Mouse (Mus musculus): ENCODE measurements around the gene Plekha5.
"Not testable (repeated sequence)": the region's sequence is repeated elsewhere in the genome, so short reads cannot be mapped to it uniquely, and the experiment has no call there.

The Plekha5 gene

GRCm38 (mm10) chr6:140576961-140577821 lies 153.3 kb downstream of the Plekha5 start:
- no peak for DNase-seq (ENCODE audit: low spot score)

- no peak for DNase-seq (ENCODE audit: low spot score)
Observed at GRCm38 (mm10) chr6:140577822-140578170, 153.9 kb downstream of the Plekha5 start.

GRCm38 (mm10) chr6:140578985-140579384 lies 155.1 kb downstream of the Plekha5 start:
- DNase-seq (ENCODE audit: low spot score), result not testable (repeated sequence)

- no peak for DNase-seq (ENCODE audit: low spot score)
Observed at GRCm38 (mm10) chr6:140580170-140580569, 156.3 kb downstream of the Plekha5 start.

GRCm38 (mm10) chr6:140586714-140587259 lies 162.9 kb downstream of the Plekha5 start:
- no peak for DNase-seq (ENCODE audit: low spot score)

GRCm38 (mm10) chr6:140591331-140591730 lies 167.5 kb downstream of the Plekha5 start:
- DNase-seq (ENCODE audit: low spot score), result no peak

GRCm38 (mm10) chr6:140592713-140593112 lies 168.9 kb downstream of the Plekha5 start:
- no peak for DNase-seq (ENCODE audit: low spot score)

- DNase-seq (ENCODE audit: low spot score), result no peak
Observed at GRCm38 (mm10) chr6:140593420-140594170, 169.7 kb downstream of the Plekha5 start.

GRCm38 (mm10) chr6:140595551-140595950 lies 171.7 kb downstream of the Plekha5 start:
- DNase-seq (ENCODE audit: low spot score), result not testable (repeated sequence)

- peak; percentile 65 for DNase-seq (ENCODE audit: low spot score)
Observed at GRCm38 (mm10) chr6:140597381-140598329, 173.8 kb downstream of the Plekha5 start.

- peak; percentile 32 for DNase-seq (ENCODE audit: low spot score)
Observed at GRCm38 (mm10) chr6:140598516-140598915, 174.7 kb downstream of the Plekha5 start.

- no peak for DNase-seq (ENCODE audit: low spot score)
Observed at GRCm38 (mm10) chr6:140599337-140599736, 175.5 kb downstream of the Plekha5 start.

- DNase-seq (ENCODE audit: low spot score), result not testable (repeated sequence)
Observed at GRCm38 (mm10) chr6:140600671-140601070, 176.8 kb downstream of the Plekha5 start.

GRCm38 (mm10) chr6:140601175-140601574 lies 177.3 kb downstream of the Plekha5 start:
- DNase-seq (ENCODE audit: low spot score), result no peak

GRCm38 (mm10) chr6:140603228-140603944 lies 179.5 kb downstream of the Plekha5 start:
- DNase-seq (ENCODE audit: low spot score), result no peak

GRCm38 (mm10) chr6:140605173-140605572 lies 181.3 kb downstream of the Plekha5 start:
- not testable (repeated sequence) for DNase-seq (ENCODE audit: low spot score)

- no peak for DNase-seq (ENCODE audit: low spot score)
Observed at GRCm38 (mm10) chr6:140605732-140606131, 181.9 kb downstream of the Plekha5 start.

- no peak for DNase-seq (ENCODE audit: low spot score)
Observed at GRCm38 (mm10) chr6:140606534-140606933, 182.7 kb downstream of the Plekha5 start.

GRCm38 (mm10) chr6:140608666-140609065 lies 184.8 kb downstream of the Plekha5 start:
- DNase-seq (ENCODE audit: low spot score), result no peak

- no peak for DNase-seq (ENCODE audit: low spot score)
Observed at GRCm38 (mm10) chr6:140609533-140609932, 185.7 kb downstream of the Plekha5 start.

- DNase-seq (ENCODE audit: low spot score), result no peak
Observed at GRCm38 (mm10) chr6:140610117-140610516, 186.3 kb downstream of the Plekha5 start.

Measured in retina, embryonic 14.5 days (tissue).